Mouse (Mus musculus): ENCODE results near the gene Rabl3.
A peak's percentile ranks its signal among the peaks of the same experiment; 100 is the strongest.

Gene Rabl3

DNA sequence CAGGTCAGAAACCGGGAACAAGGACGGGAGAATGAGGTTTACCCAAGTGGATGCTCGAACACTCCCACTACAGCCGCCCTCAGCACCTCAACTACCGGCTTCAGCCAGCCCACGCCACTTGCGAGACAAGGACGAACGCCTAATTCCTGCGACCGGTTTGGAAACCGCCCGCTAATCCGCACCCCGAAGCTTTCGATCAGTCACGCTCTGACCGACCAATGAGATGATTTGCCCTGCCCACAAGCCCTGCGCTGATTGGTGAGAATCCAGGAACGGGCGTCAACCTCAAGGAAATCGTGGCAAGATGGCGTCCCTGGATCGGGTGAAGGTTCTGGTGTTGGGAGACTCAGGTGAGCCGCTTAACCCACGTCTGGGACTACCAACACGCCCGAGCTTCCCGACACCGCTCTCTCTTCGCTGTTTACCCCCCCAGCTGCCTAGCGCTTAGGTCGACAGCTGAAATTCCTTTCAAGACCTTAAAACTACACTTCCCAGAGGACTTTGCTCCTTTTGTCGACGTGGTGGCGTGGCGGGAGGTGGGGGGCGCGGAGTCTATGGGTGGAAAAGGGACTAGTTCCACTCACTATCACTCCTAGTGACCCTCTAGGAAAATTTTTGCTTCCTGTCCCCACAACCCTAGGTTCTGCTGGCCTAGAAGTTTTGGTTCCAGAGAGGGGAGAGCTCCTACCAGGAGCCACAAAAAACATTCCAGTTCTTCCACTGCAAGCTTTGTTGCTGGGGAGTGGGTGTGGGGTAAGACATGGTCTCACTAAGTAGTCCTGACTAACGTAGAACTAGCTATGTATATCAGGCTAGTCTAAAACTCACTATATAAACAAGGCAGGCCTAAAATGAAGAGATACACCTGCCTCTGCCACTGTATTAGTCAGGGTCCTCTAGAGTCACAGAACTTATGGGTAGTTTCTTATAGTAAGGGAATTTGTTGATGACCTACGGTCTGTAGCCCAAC, at the start of gene Rabl3, which contains the start of gene Gtf2e1:
Rabl3 (plus strand) TSS at position 275 of the 970 bp plus-strand sequence.
Gtf2e1 (minus strand) TSS at position 179 of the 970 bp plus-strand sequence.
- DNase-seq (ENCODE audit: low read depth): peak; percentile 99

GRCm38 (mm10) chr16:37495017-37495416, 44.7 kb upstream of the Rabl3 start:
- no peak for DNase-seq (ENCODE audit: low read depth)

DNA sequence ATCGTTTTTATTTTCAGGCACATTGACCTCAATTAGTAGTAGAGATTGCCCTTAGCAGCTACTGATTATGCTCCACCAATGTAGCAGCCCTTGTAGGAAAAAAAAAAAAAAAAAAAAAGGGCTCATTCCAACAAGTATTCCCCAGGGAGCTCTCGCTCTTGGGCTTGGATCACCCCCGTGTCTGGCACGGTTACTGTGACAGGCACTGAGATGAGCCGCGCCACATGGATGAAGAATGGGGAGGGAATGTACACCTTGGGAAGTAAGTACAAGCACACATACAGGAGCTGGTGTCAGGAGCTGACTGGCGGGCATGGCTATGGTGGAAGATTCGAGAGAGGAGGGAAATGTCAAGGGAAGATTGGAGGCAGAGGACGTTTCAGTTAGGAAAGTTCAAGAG, 41.1 kb upstream of the Rabl3 start:
- DNase-seq (ENCODE audit: low read depth): no peak

- no peak for DNase-seq (ENCODE audit: low read depth)
Observed at GRCm38 (mm10) chr16:37504517-37504916, 35.2 kb upstream of the Rabl3 start.

DNA sequence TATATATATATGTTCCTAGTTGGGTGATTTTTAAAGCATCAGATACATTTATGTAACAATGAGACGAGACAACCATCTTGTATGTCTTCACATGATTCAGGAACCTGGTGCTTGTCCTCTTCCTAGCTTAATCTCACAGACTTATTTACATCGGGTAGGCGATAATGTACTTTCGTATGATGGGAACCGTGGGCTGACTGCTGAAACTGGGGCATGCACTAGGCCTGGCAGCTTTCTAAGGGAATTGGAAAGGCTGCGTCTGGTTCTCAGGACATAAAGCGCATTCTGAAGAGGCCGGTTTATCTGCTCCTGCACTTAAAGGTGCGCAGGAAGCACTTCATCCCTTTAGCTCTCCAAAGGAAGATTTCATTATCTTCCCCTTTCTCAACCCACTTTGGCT, 32.9 kb upstream of the Rabl3 start:
- no peak for DNase-seq (ENCODE audit: low read depth)

DNA sequence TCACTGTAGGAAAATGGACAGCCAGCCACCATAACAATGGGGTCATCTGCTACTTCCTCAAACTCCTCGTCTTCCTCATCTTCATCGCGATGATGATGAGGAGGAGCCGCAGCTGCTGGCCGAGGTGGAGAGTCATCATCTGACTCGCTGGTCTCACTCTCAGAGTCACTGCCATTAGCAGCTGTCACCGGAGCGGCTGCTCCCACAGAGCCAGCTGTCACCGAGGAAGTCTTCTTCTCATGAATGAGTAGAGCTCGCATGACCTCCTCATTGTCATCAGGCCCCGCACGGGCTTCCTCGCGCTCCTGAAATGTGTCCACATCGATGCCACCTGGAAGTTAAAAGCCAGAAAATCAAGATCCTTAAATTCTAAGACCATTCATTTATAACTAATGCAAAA, 28.2 kb upstream of the Rabl3 start:
- DNase-seq (ENCODE audit: low read depth): no peak

- DNase-seq (ENCODE audit: low read depth): no peak
Observed at GRCm38 (mm10) chr16:37514644-37515043, 25.0 kb upstream of the Rabl3 start.

- DNase-seq (ENCODE audit: low read depth): no peak
Observed at GRCm38 (mm10) chr16:37516376-37516993, 23.2 kb upstream of the Rabl3 start.

- no peak for DNase-seq (ENCODE audit: low read depth)
Observed at GRCm38 (mm10) chr16:37517596-37518211, 22.0 kb upstream of the Rabl3 start.

- no peak for DNase-seq (ENCODE audit: low read depth)
Observed at GRCm38 (mm10) chr16:37518662-37519061, 21.0 kb upstream of the Rabl3 start.

- DNase-seq (ENCODE audit: low read depth): no peak
Observed at GRCm38 (mm10) chr16:37519721-37520120, 20.0 kb upstream of the Rabl3 start.

GRCm38 (mm10) chr16:37520190-37521040, 19.3 kb upstream of the Rabl3 start:
- DNase-seq (ENCODE audit: low read depth): no peak

GRCm38 (mm10) chr16:37522100-37522697, 17.5 kb upstream of the Rabl3 start:
- DNase-seq (ENCODE audit: low read depth): no peak

DNA sequence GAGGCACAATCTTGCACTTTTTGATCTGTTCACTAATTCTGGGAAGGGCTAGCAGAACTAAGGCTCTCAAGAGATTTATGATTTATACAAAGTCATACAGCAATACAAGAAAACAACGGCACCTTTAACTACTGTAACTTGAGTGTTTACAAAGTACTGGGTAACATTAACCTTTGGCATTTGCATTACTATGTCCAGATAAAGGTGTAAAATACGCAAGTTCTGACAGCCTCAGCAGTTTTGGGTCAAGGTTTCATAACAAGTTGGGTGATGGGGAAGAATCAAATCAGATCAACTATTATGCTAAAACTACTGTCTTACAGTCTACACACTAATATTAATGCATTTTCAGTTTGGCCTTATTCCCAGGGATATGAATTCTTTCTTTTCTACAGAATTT, 14.6 kb upstream of the Rabl3 start:
- DNase-seq (ENCODE audit: low read depth): no peak

DNA sequence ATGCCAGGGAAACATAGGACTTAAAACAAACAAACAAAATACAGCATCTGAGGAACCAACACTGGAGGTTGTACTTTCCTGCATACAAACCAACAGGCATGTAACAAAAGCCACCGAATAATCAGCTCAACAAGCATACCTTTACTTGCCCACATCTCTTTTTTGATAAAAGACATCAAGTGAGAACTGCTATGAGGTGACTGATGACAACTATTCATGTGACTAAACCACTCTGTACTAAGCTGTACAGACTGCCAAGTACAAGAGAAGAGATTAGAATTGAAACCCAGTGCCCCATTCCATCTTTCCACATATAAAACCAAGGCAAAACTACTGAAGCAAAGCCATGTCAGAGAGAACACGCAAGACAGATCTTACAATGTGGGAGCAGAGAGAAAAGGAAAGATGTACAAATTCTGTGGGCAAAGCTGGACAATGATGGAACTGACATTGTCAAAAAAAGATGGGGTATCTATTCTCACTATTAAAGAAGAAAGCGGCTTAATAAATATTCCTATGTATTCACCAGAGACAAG, 12.9 kb upstream of the Rabl3 start:
- no peak for DNase-seq (ENCODE audit: low read depth)

- DNase-seq (ENCODE audit: low read depth): no peak
Observed at GRCm38 (mm10) chr16:37530170-37530569, 9.5 kb upstream of the Rabl3 start.

DNA sequence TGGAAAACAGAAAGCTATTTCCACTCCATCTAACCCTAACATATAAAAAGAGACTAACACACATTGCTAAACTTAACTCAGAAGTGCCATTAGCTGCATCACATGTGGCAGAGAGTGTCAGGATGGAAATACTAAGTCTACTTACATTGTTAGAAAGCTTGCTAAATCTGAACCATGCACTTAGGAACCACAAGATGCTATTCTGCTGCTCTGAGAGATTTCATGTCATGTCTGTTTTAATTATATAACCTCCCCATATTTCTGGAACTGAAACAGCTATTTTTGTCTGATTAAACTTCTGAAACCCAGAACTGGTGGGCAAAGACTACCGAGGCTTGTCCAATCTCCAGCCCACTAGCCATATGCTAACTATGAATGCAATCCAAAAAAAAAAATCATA, 7.6 kb upstream of the Rabl3 start:
- no peak for DNase-seq (ENCODE audit: low read depth)

GRCm38 (mm10) chr16:37533369-37534068, 6.2 kb upstream of the Rabl3 start:
- DNase-seq (ENCODE audit: low read depth): no peak

- DNase-seq (ENCODE audit: low read depth): no peak
Observed at GRCm38 (mm10) chr16:37539240-37539610, 460 bp upstream of the Rabl3 start.

GRCm38 (mm10) chr16:37540776-37541175, 1.1 kb downstream of the Rabl3 start:
- DNase-seq (ENCODE audit: low read depth): no peak

- DNase-seq (ENCODE audit: low read depth): no peak
Observed at GRCm38 (mm10) chr16:37546312-37546711, 6.6 kb downstream of the Rabl3 start.
